Mouse (Mus musculus) bone marrow, adult 2 months (tissue): ENCODE results near the gene Abcc12.

Source experiments
- CTCF ChIP-seq: fragments of 200-500 bp; IDR thresholded peaks from 2 replicates; pipeline ENCODE4 v1.5.1; 2011; ENCODE audit warnings: low read length, control low read depth; ENCODE audit not compliant: control insufficient read depth, insufficient read depth
- POLR2A ChIP-seq: fragments of 200-500 bp; IDR thresholded peaks from 2 replicates; pipeline ENCODE4 v1.6.1; 2011; ENCODE audit warnings: low read depth, mild to moderate bottlenecking, control low read depth, low read length, borderline replicate concordance; ENCODE audit not compliant: control insufficient read depth

DNA sequence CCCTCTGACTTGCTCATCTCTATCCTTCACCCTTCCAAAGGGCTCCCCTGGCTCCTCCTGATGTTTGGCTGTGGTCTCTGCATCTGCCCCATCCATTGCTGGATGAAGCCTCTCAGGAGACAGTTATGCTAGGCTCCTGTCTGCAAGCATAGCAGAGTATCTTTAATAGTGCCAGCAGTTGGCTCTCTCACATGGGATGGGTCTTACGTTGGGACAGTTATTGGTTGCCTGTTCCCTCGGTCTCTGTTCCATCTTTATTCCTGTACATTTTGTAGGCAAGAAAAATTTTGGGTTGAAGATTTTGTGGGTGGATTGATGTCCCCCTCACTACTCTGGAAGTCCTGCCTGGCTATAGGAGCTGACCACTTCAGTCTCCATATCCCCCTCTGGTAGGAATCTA, 117.3 kb downstream of the Abcc12 start:
- TF ChIP-seq POLR2A (no peak), CTCF (no peak)
